Mouse (Mus musculus): ENCODE data around the gene Fblim1. TPM values are rescaled to one million over a fixed set of nuclear protein-coding genes. Genes with fewer than 3 reads are reported as not detected.
A peak's percentile ranks its signal among the peaks of the same experiment; 100 is the strongest.
"Not testable (repeated sequence)": the region's sequence is repeated elsewhere in the genome, so short reads cannot be mapped to it uniquely, and the experiment has no call there.

Fblim1 gene
- polyA plus RNA-seq, 1 experiment from 2014 or later: 76.4 TPM

- H3K9ac ChIP-seq (replicated peaks; ENCODE audit: low read length): no peak overlapping the region
- peaks cover 5% of the 10 kb centered on the region; the same call in 1 of the 2 replicates for H3K4me1 ChIP-seq (ENCODE audit: insufficient read depth, low read length)
- H3K9me3 ChIP-seq (ENCODE audit: low read length): no peaks in the 10 kb centered on the region
- no peak overlapping the region for H3K4me3 ChIP-seq (ENCODE audit: low read length)
- H3K36me3 ChIP-seq (ENCODE audit: insufficient read depth, low read length): no peaks in the 10 kb centered on the region
- WGBS: 82% methylated on average over 3 of the region's 3 CpGs
- H3K27ac ChIP-seq (ENCODE audit: low read length): no peak overlapping the region; the same call in 1 of the 2 replicates
- H3K4me2 ChIP-seq (replicated peaks; ENCODE audit: low read depth, low read length): no peak overlapping the region
- H3K27me3 ChIP-seq (ENCODE audit: insufficient read depth, low read length): no peaks in the 10 kb centered on the region
- ATAC-seq (ENCODE audit: low FRiP score, low TSS enrichment): no peak
Observed at GRCm38 (mm10) chr4:141564660-141565059, 41.2 kb downstream of the Fblim1 start.

GRCm38 (mm10) chr4:141564209-141564608 is 41.7 kb downstream of the Fblim1 start:
- WGBS: 95% methylated on average over 4 of the region's 4 CpGs
- peaks cover 9% of the 10 kb centered on the region for H3K4me1 ChIP-seq (ENCODE audit: insufficient read depth, low read length)

GRCm38 (mm10) chr4:141562281-141562680 is 43.6 kb downstream of the Fblim1 start:
- Histone ChIP-seq H3K27me3 (ENCODE audit: insufficient read depth, low read length) (no peaks in the 10 kb centered on the region), H3K9ac (replicated peaks; ENCODE audit: low read length) (no peak overlapping the region), H3K36me3 (ENCODE audit: insufficient read depth, low read length) (no peaks in the 10 kb centered on the region), H3K27ac (ENCODE audit: low read length) (peak overlapping the region; percentile 72), H3K4me3 (ENCODE audit: low read length) (no peak overlapping the region), H3K9me3 (ENCODE audit: low read length) (no peaks in the 10 kb centered on the region), H3K4me1 (ENCODE audit: insufficient read depth, low read length) (peaks cover 18% of the 10 kb centered on the region), H3K4me2 (replicated peaks; ENCODE audit: low read depth, low read length) (no peak overlapping the region)
- ATAC-seq (ENCODE audit: low FRiP score, low TSS enrichment): peak; percentile 47; the same call in 1 of the 2 replicates
- WGBS: 52% methylated on average over 11 of the region's 11 CpGs

More at GRCm38 (mm10) chr4:141564209-141564608, 41.7 kb downstream of the Fblim1 start:
- Histone ChIP-seq H3K27ac (ENCODE audit: low read length) (no peak overlapping the region), H3K4me3 (ENCODE audit: low read length) (no peak overlapping the region), H3K9me3 (ENCODE audit: low read length) (no peaks in the 10 kb centered on the region), H3K27me3 (ENCODE audit: insufficient read depth, low read length) (no peaks in the 10 kb centered on the region), H3K36me3 (ENCODE audit: insufficient read depth, low read length) (no peaks in the 10 kb centered on the region), H3K4me2 (replicated peaks; ENCODE audit: low read depth, low read length) (no peak overlapping the region), H3K9ac (replicated peaks; ENCODE audit: low read length) (no peak overlapping the region)
- no peak for ATAC-seq (ENCODE audit: low FRiP score, low TSS enrichment)

GRCm38 (mm10) chr4:141561331-141561919 is 44.5 kb downstream of the Fblim1 start:
- H3K27ac ChIP-seq (ENCODE audit: low read length); H3K4me2 ChIP-seq (replicated peaks; ENCODE audit: low read depth, low read length); H3K4me3 ChIP-seq (ENCODE audit: low read length); H3K36me3 ChIP-seq (ENCODE audit: insufficient read depth, low read length); H3K9me3 ChIP-seq (ENCODE audit: low read length); H3K9ac ChIP-seq (replicated peaks; ENCODE audit: low read length); H3K27me3 ChIP-seq (ENCODE audit: insufficient read depth, low read length); ATAC-seq (ENCODE audit: low FRiP score, low TSS enrichment): not testable (repeated sequence)
- H3K4me1 ChIP-seq (ENCODE audit: insufficient read depth, low read length): peaks cover 18% of the 10 kb centered on the region
- 78% methylated on average over 5 of the region's 5 CpGs for WGBS

GRCm38 (mm10) chr4:141559898-141560263 is 46.0 kb downstream of the Fblim1 start:
- no peaks in the 10 kb centered on the region for H3K36me3 ChIP-seq (ENCODE audit: insufficient read depth, low read length)
- 1% methylated on average over 9 of the region's 9 CpGs for WGBS
- H3K4me1 ChIP-seq (ENCODE audit: insufficient read depth, low read length): peaks cover 15% of the 10 kb centered on the region
- H3K9ac ChIP-seq (replicated peaks; ENCODE audit: low read length): peak overlapping the region; percentile 73
- ATAC-seq (ENCODE audit: low FRiP score, low TSS enrichment): peak; percentile 62
- H3K4me3 ChIP-seq (ENCODE audit: low read length): peak overlapping the region; percentile 49
- peak overlapping the region; percentile 94 for H3K4me2 ChIP-seq (replicated peaks; ENCODE audit: low read depth, low read length)
- peak overlapping the region; percentile 96 for H3K27ac ChIP-seq (ENCODE audit: low read length)
- no peaks in the 10 kb centered on the region for H3K27me3 ChIP-seq (ENCODE audit: insufficient read depth, low read length)
- no peaks in the 10 kb centered on the region for H3K9me3 ChIP-seq (ENCODE audit: low read length)

- peak overlapping the region; percentile 73 for H3K9ac ChIP-seq (replicated peaks; ENCODE audit: low read length)
- peak overlapping the region; percentile 94 for H3K4me2 ChIP-seq (replicated peaks; ENCODE audit: low read depth, low read length)
- ATAC-seq (ENCODE audit: low FRiP score, low TSS enrichment): peak; percentile 80
- H3K27ac ChIP-seq (ENCODE audit: low read length): peak overlapping the region; percentile 96
- under 1% methylated on average over 30 of the region's 30 CpGs for WGBS
- peaks cover 15% of the 10 kb centered on the region for H3K4me1 ChIP-seq (ENCODE audit: insufficient read depth, low read length)
- H3K36me3 ChIP-seq (ENCODE audit: insufficient read depth, low read length): no peaks in the 10 kb centered on the region
- H3K27me3 ChIP-seq (ENCODE audit: insufficient read depth, low read length): no peaks in the 10 kb centered on the region
- H3K9me3 ChIP-seq (ENCODE audit: low read length): no peaks in the 10 kb centered on the region
- H3K4me3 ChIP-seq (ENCODE audit: low read length): peak overlapping the region; percentile 49
Observed at GRCm38 (mm10) chr4:141559131-141559897, 46.6 kb downstream of the Fblim1 start.

- H3K9me3 ChIP-seq (ENCODE audit: low read length): no peaks in the 10 kb centered on the region
- peak overlapping the region; percentile 73 for H3K9ac ChIP-seq (replicated peaks; ENCODE audit: low read length)
- no peaks in the 10 kb centered on the region for H3K36me3 ChIP-seq (ENCODE audit: insufficient read depth, low read length)
- peaks cover 15% of the 10 kb centered on the region for H3K4me1 ChIP-seq (ENCODE audit: insufficient read depth, low read length)
- H3K27ac ChIP-seq (ENCODE audit: low read length): peak overlapping the region; percentile 96
- H3K4me3 ChIP-seq (ENCODE audit: low read length): peak overlapping the region; percentile 49
- no peak for ATAC-seq (ENCODE audit: low FRiP score, low TSS enrichment)
- H3K27me3 ChIP-seq (ENCODE audit: insufficient read depth, low read length): no peaks in the 10 kb centered on the region
- 23% methylated on average over 16 of the region's 16 CpGs for WGBS
- peak overlapping the region; percentile 94 for H3K4me2 ChIP-seq (replicated peaks; ENCODE audit: low read depth, low read length)
Observed at GRCm38 (mm10) chr4:141558658-141559057, 47.2 kb downstream of the Fblim1 start.

GRCm38 (mm10) chr4:141556163-141556562 is 49.7 kb downstream of the Fblim1 start:
- H3K9ac ChIP-seq (replicated peaks; ENCODE audit: low read length); H3K27me3 ChIP-seq (ENCODE audit: insufficient read depth, low read length); H3K4me2 ChIP-seq (replicated peaks; ENCODE audit: low read depth, low read length); ATAC-seq (ENCODE audit: low FRiP score, low TSS enrichment); H3K4me3 ChIP-seq (ENCODE audit: low read length); H3K9me3 ChIP-seq (ENCODE audit: low read length); H3K36me3 ChIP-seq (ENCODE audit: insufficient read depth, low read length); H3K27ac ChIP-seq (ENCODE audit: low read length): not testable (repeated sequence)
- H3K4me1 ChIP-seq (ENCODE audit: insufficient read depth, low read length): peaks cover 15% of the 10 kb centered on the region
- WGBS: 97% methylated on average over 5 of the region's 6 CpGs

GRCm38 (mm10) chr4:141554255-141554865 is 51.5 kb downstream of the Fblim1 start:
- H3K27ac ChIP-seq (ENCODE audit: low read length); H3K27me3 ChIP-seq (ENCODE audit: insufficient read depth, low read length); H3K4me2 ChIP-seq (replicated peaks; ENCODE audit: low read depth, low read length); H3K9ac ChIP-seq (replicated peaks; ENCODE audit: low read length); H3K36me3 ChIP-seq (ENCODE audit: insufficient read depth, low read length); ATAC-seq (ENCODE audit: low FRiP score, low TSS enrichment); H3K4me3 ChIP-seq (ENCODE audit: low read length); H3K9me3 ChIP-seq (ENCODE audit: low read length): not testable (repeated sequence)
- peaks cover 10% of the 10 kb centered on the region for H3K4me1 ChIP-seq (ENCODE audit: insufficient read depth, low read length)
- WGBS: 85% methylated on average over 7 of the region's 9 CpGs
